ENCODE assay signal across 12 mouse cellular contexts in genomic region chr10:83080930-83081329, GRCm38 (mm10).
DNase-seq lines count a peak whose midpoint lies in the region; ATAC-seq lines count a peak whose summit lies in the region.
"Had no signal": no experiment of that assay in that cellular context is flagged by ENCODE, and none has a peak within 500 bp of the region (broad histone marks: within the 10 kb centered on the region; RNA-seq: fewer than 3 reads in every experiment).

No protein-coding gene starts in this region.

- no peak overlapping the region for H3K9ac ChIP-seq in kidney, embryonic 14.5 days (ENCODE audit: low read depth, low read length)
- H3K9ac ChIP-seq in embryonic facial prominence, embryonic 12.5 days, result no peak overlapping the region
- no peak overlapping the region for H3K9ac ChIP-seq in hindbrain, embryonic 15.5 days
- no peak overlapping the region for H3K9ac ChIP-seq in neural tube, embryonic 14.5 days (replicated peaks; ENCODE audit: low read depth, low read length)
- H3K9ac ChIP-seq: intestine, embryonic 15.5 days had no signal

- no peak overlapping the region for H3K4me2 ChIP-seq in kidney, embryonic 14.5 days (replicated peaks; ENCODE audit: low read depth, low read length)
- H3K4me2 ChIP-seq in embryonic facial prominence, embryonic 12.5 days (replicated peaks), result peak overlapping the region; percentile 17; the same call in 1 of the 2 replicates
- H3K4me2 ChIP-seq in hindbrain, embryonic 15.5 days, result peak overlapping the region; percentile 14; the same call in 1 of the 2 replicates
- no peak overlapping the region for H3K4me2 ChIP-seq in neural tube, embryonic 14.5 days (ENCODE audit: low read depth, low read length)
- H3K4me2 ChIP-seq: intestine, embryonic 15.5 days had no signal

- H3K27ac ChIP-seq in kidney, embryonic 14.5 days (ENCODE audit: low read depth, low read length), result no peak overlapping the region; the same call in 1 of the 2 replicates
- H3K27ac ChIP-seq in embryonic facial prominence, embryonic 12.5 days, result 0 out of 2 replicates have a peak overlapping the region, but pooled peaks have one; percentile 46
- H3K27ac ChIP-seq in hindbrain, embryonic 15.5 days (replicated peaks), result no peak overlapping the region; the same call in 1 of the 2 replicates
- H3K27ac ChIP-seq in neural tube, embryonic 14.5 days (ENCODE audit: low read depth, low read length), result 0 out of 2 replicates have a peak overlapping the region, but pooled peaks have one; percentile 5
- H3K27ac ChIP-seq: intestine, embryonic 15.5 days had no signal

- no peaks in the 10 kb centered on the region for H3K36me3 ChIP-seq in kidney, embryonic 14.5 days (ENCODE audit: control insufficient read depth, insufficient read depth, low read length)
- H3K36me3 ChIP-seq in embryonic facial prominence, embryonic 12.5 days, result no peaks in the 10 kb centered on the region
- no peaks in the 10 kb centered on the region for H3K36me3 ChIP-seq in hindbrain, embryonic 15.5 days
- no peaks in the 10 kb centered on the region for H3K36me3 ChIP-seq in neural tube, embryonic 14.5 days (ENCODE audit: control insufficient read depth, insufficient read depth, low read length)
- H3K36me3 ChIP-seq: intestine, embryonic 15.5 days had no signal

- no peak for DNase-seq in kidney, adult 11 months
- no peak for DNase-seq in layer of hippocampus, postnatal 14 days (ENCODE audit: low spot score in 2 of 2)
- DNase-seq: cerebellum, adult 11-12 months; gastrocnemius, postnatal 10 days had no signal

- no peaks in the 10 kb centered on the region for H3K9me3 ChIP-seq in kidney, embryonic 14.5 days (ENCODE audit: control insufficient read depth, low read length)
- H3K9me3 ChIP-seq in embryonic facial prominence, embryonic 12.5 days, result no peaks in the 10 kb centered on the region
- H3K9me3 ChIP-seq in hindbrain, embryonic 15.5 days, result no peaks in the 10 kb centered on the region
- H3K9me3 ChIP-seq in neural tube, embryonic 14.5 days (ENCODE audit: control insufficient read depth, low read length), result no peaks in the 10 kb centered on the region
- H3K9me3 ChIP-seq: intestine, embryonic 15.5 days had no signal

- no peaks in the 10 kb centered on the region for H3K27me3 ChIP-seq in kidney, embryonic 14.5 days (ENCODE audit: control insufficient read depth, insufficient read depth, low read length)
- no peaks in the 10 kb centered on the region for H3K27me3 ChIP-seq in embryonic facial prominence, embryonic 12.5 days
- no peaks in the 10 kb centered on the region for H3K27me3 ChIP-seq in hindbrain, embryonic 15.5 days
- no peaks in the 10 kb centered on the region for H3K27me3 ChIP-seq in neural tube, embryonic 14.5 days (ENCODE audit: control insufficient read depth, insufficient read depth, low read length)
- H3K27me3 ChIP-seq: CH12.LX; intestine, embryonic 15.5 days had no signal

- 35% methylated on average over 10 of the region's 10 CpGs for WGBS in kidney, embryonic 14.5 days
- WGBS in embryonic facial prominence, embryonic 12.5 days, result 17% methylated on average over 10 of the region's 10 CpGs
- WGBS in hindbrain, embryonic 15.5 days, result 36% methylated on average over 10 of the region's 10 CpGs
- WGBS in neural tube, embryonic 14.5 days, result 38% methylated on average over 10 of the region's 10 CpGs

- peaks cover 40% of the 10 kb centered on the region for H3K4me1 ChIP-seq in kidney, embryonic 14.5 days (ENCODE audit: control insufficient read depth, insufficient read depth, low read length)
- H3K4me1 ChIP-seq in embryonic facial prominence, embryonic 12.5 days, result peaks cover 20% of the 10 kb centered on the region
- peaks cover 27% of the 10 kb centered on the region for H3K4me1 ChIP-seq in hindbrain, embryonic 15.5 days (replicated peaks)
- peaks cover 18% of the 10 kb centered on the region; the same call in 1 of the 2 replicates for H3K4me1 ChIP-seq in neural tube, embryonic 14.5 days (ENCODE audit: control insufficient read depth, insufficient read depth, low read length)

- ATAC-seq in kidney, embryonic 14.5 days (ENCODE audit: low FRiP score, low TSS enrichment), result peak; percentile 36; the same call in 1 of the 2 replicates
- 0 out of 2 replicates have a peak, but pooled peaks have one; percentile 41 for ATAC-seq in embryonic facial prominence, embryonic 12.5 days (ENCODE audit: insufficient number of reproducible peaks, insufficient read depth, low FRiP score, low TSS enrichment)
- ATAC-seq in hindbrain, embryonic 15.5 days (ENCODE audit: low FRiP score, low read depth), result peak; percentile 21; the same call in 1 of the 2 replicates
- ATAC-seq in neural tube, embryonic 14.5 days (ENCODE audit: low read depth), result peak; percentile 35; the same call in 1 of the 2 replicates
- no peak for ATAC-seq in cerebellum, adult (ENCODE audit: insufficient number of reproducible peaks, low FRiP score, low TSS enrichment)
- no peak for ATAC-seq in megakaryocyte-erythroid progenitor cell, adult 5-6 weeks (replicated peaks; ENCODE audit: low FRiP score, low TSS enrichment, poor library complexity, severe bottlenecking)

- no peak overlapping the region for H3K4me3 ChIP-seq in kidney, embryonic 14.5 days (ENCODE audit: low read length)
- no peak overlapping the region for H3K4me3 ChIP-seq in embryonic facial prominence, embryonic 12.5 days
- no peak overlapping the region for H3K4me3 ChIP-seq in hindbrain, embryonic 15.5 days
- H3K4me3 ChIP-seq in neural tube, embryonic 14.5 days (ENCODE audit: low read depth, low read length), result no peak overlapping the region
- H3K4me3 ChIP-seq: intestine, embryonic 15.5 days had no signal

Comparison
In these comparisons a context has a peak if more than half of its experiments do, and no peak if none do; other contexts are left out.
1. ATAC-seq: peak in kidney, embryonic 14.5 days (single experiment), embryonic facial prominence, embryonic 12.5 days (single experiment), hindbrain, embryonic 15.5 days (single experiment) and neural tube, embryonic 14.5 days (single experiment); none in cerebellum, adult (single experiment) and megakaryocyte-erythroid progenitor cell, adult 5-6 weeks (single experiment).
2. H3K27ac ChIP-seq: peak in embryonic facial prominence, embryonic 12.5 days (single experiment) and neural tube, embryonic 14.5 days (single experiment); none in kidney, embryonic 14.5 days (single experiment) and hindbrain, embryonic 15.5 days (single experiment).
3. H3K4me2 ChIP-seq: peak in embryonic facial prominence, embryonic 12.5 days (single experiment) and hindbrain, embryonic 15.5 days (single experiment); none in kidney, embryonic 14.5 days (single experiment) and neural tube, embryonic 14.5 days (single experiment).